Mouse (Mus musculus) intestine, postnatal 0 days (tissue): ENCODE measurements at regions not wholly inside any gene's neighbourhood (a gene's known extent, or its start where the extent isn't known, plus 50 kb on each side); places are given as distances from the start of the nearest gene placed in this dataset.
A peak's percentile ranks its signal among the peaks of the same experiment; 100 is the strongest.

Experiments used
- ATAC-seq: fragments of 200-750 bp; cut with Nextera tagmentation; 2 replicates; pipeline ENCODE4 v1.8.0; 2017; ENCODE audit warnings: mild to moderate bottlenecking, moderate TSS enrichment, moderate library complexity
- H3K27ac ChIP-seq: fragments of 300-500 bp; sonication (generic); 2 replicates; pipeline ENCODE4 v1.5.1; 2014; ENCODE audit warnings: mild to moderate bottlenecking, low read depth, low read length, moderate library complexity
- H3K27me3 ChIP-seq: fragments of 300-500 bp; sonication (generic); replicated peaks from 2 replicates; pipeline ENCODE4 v1.6.1; 2014; ENCODE audit warnings: low read length, mixed read lengths; ENCODE audit not compliant: control insufficient read depth, insufficient read depth
- H3K36me3 ChIP-seq: fragments of 300-500 bp; sonication (generic); 2 replicates; pipeline ENCODE4 v1.6.1; 2014; ENCODE audit warnings: mild to moderate bottlenecking, moderate library complexity; ENCODE audit not compliant: control insufficient read depth, insufficient read depth
- H3K4me1 ChIP-seq: fragments of 300-500 bp; sonication (generic); replicated peaks from 2 replicates; pipeline ENCODE4 v1.6.1; 2014; ENCODE audit warnings: antibody characterized with exemption, low read length, mixed read lengths; ENCODE audit not compliant: control insufficient read depth, insufficient read depth
- H3K4me2 ChIP-seq: fragments of 300-500 bp; sonication (generic); replicated peaks from 2 replicates; pipeline ENCODE4 v1.6.1; 2014; ENCODE audit warnings: low read depth, mild to moderate bottlenecking, moderate library complexity
- H3K4me3 ChIP-seq: fragments of 300-500 bp; sonication (generic); 2 replicates; pipeline ENCODE4 v1.5.1; 2014; ENCODE audit warnings: low read depth, low read length
- H3K9ac ChIP-seq: fragments of 300-500 bp; sonication (generic); 2 replicates; pipeline ENCODE4 v1.6.1; 2014; ENCODE audit warnings: mild to moderate bottlenecking, low read depth, low read length
- H3K9me3 ChIP-seq: fragments of 300-500 bp; sonication (generic); 2 replicates; pipeline ENCODE4 v1.6.1; 2016; ENCODE audit warnings: mixed run types; ENCODE audit not compliant: control insufficient read depth
- CTCF ChIP-seq: sonication (generic); IDR thresholded peaks from 2 replicates; pipeline ENCODE4 v1.5.1; 2016; ENCODE audit warnings: low read depth, mild to moderate bottlenecking, control low read depth, antibody characterized with exemption, moderate library complexity
- WGBS: fragments of 180-500 bp; shearing (Covaris S2); extraction: QIAGEN DNeasy Blood & Tissue Kit; methylation state at CpG from one replicate; pipeline ENCODE4 v1.1.7; 2014; 5-methylcytosine and 5-hydroxymethylcytosine counted together

GRCm38 (mm10) chrX:10647332-10647731 is 67.5 kb upstream of the Mid1ip1 start:
- H3K27me3 ChIP-seq = no peaks in the 10 kb centered on the region
- no peak for ATAC-seq
- no peaks in the 10 kb centered on the region for H3K9me3 ChIP-seq
- no peak overlapping the region for H3K9ac ChIP-seq
- WGBS = 49% methylated on average over 5 of the region's 5 CpGs
- no peaks in the 10 kb centered on the region for H3K36me3 ChIP-seq
- no peak overlapping the region for H3K4me3 ChIP-seq
- no peaks in the 10 kb centered on the region for H3K4me1 ChIP-seq
- H3K4me2 ChIP-seq = no peak overlapping the region
- H3K27ac ChIP-seq = no peak overlapping the region
- TF ChIP-seq CTCF = no peak

GRCm38 (mm10) chrX:10650881-10651280 is 63.9 kb upstream of the Mid1ip1 start:
- no peaks in the 10 kb centered on the region for H3K27me3 ChIP-seq
- TF ChIP-seq CTCF = peak; percentile 69
- no peaks in the 10 kb centered on the region for H3K4me1 ChIP-seq
- no peak overlapping the region for H3K9ac ChIP-seq
- H3K4me3 ChIP-seq = no peak overlapping the region
- 22% methylated on average over 4 of the region's 4 CpGs for WGBS
- no peaks in the 10 kb centered on the region for H3K36me3 ChIP-seq
- no peak for ATAC-seq
- H3K4me2 ChIP-seq = no peak overlapping the region
- no peak overlapping the region for H3K27ac ChIP-seq
- H3K9me3 ChIP-seq = no peaks in the 10 kb centered on the region
